Mouse (Mus musculus) lung, postnatal 10 days (tissue): ENCODE measurements at regions not wholly inside any gene's neighbourhood (a gene's known extent, or its start where the extent isn't known, plus 50 kb on each side); places are given as distances from the start of the nearest gene placed in this dataset.
A peak's percentile ranks its signal among the peaks of the same experiment; 100 is the strongest.

ENCODE experiments used
- DNase-seq: peaks from one replicate; pipeline ENCODE4 v3.0.0; 2021

GRCm38 (mm10) chr17:45285621-45286189 is 147.8 kb downstream of the Cdc5l start:
- no peak for DNase-seq

- DNase-seq, result no peak
These were observed 152.0 kb downstream of the Cdc5l start for GRCm38 (mm10) chr17:45281554-45281953.

- no peak for DNase-seq
These were observed 153.7 kb downstream of the Cdc5l start for GRCm38 (mm10) chr17:45279811-45280205.

GRCm38 (mm10) chr17:45279075-45279810 is 154.3 kb downstream of the Cdc5l start:
- no peak for DNase-seq

- no peak for DNase-seq
These were observed 156.0 kb downstream of the Cdc5l start for GRCm38 (mm10) chr17:45277516-45277915.

GRCm38 (mm10) chr17:45276686-45277405 is 156.7 kb downstream of the Cdc5l start:
- no peak for DNase-seq

GRCm38 (mm10) chr17:45274894-45275293 is 158.6 kb downstream of the Cdc5l start:
- DNase-seq, result no peak

DNA sequence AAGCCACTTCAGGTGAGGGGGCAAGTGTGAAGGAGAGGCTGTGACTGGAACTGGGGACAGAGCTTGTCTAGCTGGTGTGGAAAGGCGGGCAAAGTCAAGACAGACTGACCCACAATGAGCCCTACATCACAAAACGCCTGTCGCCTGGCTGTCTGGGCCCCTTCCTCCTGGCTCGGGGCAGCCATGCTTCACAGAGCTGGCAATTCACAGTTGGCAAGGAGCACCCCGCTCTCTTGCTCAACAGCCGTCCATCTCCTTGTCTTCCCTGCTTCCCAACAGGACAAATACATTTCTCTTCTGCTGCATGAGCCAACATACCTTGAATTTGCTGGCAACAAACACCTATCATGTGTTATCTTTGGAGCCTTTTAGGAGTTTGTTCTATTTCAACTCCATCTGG is 166.8 kb downstream of the Cdc5l start:
- DNase-seq, result no peak

DNA sequence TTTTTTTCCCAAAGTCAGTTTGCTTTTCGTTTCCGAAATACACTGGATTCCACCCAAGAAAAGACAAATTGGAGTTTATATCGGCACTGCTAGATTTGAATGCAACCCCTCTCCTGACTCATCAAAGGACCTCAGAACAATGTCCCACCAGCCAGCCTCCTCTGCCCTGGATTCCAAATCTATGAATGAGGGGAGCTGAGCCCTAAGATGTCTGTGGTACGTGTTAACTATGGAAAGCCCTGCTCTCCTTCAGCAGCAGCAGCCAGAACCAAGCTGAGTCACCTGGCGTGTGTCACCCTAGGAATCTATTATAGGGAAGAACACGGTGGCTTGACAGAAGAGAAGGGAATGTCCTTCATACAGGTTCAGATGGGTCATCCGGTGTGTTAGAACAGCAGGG is 167.9 kb downstream of the Cdc5l start:
- DNase-seq, result no peak

DNA sequence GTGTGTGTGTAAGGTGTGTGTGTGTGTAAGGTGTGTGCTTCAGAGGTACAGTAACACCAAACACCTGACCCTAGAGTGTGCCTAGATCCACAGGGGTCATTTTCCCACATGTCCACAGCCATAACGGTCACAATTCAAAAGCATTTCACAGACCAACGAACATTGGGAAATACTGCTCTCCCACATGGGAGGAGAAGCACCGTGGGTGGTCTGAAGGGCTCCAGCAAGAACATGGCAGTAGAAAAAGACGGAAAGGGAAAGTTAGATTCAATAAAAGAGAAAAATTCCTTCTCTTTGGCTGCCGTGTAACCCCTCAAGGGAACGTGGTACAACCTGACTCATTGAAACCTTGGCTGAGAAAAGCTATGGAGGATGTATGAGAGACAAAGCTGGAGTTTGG is 169.1 kb downstream of the Cdc5l start:
- DNase-seq, result no peak

- no peak for DNase-seq
These were observed 173.1 kb downstream of the Cdc5l start for GRCm38 (mm10) chr17:45260421-45260820.

DNA sequence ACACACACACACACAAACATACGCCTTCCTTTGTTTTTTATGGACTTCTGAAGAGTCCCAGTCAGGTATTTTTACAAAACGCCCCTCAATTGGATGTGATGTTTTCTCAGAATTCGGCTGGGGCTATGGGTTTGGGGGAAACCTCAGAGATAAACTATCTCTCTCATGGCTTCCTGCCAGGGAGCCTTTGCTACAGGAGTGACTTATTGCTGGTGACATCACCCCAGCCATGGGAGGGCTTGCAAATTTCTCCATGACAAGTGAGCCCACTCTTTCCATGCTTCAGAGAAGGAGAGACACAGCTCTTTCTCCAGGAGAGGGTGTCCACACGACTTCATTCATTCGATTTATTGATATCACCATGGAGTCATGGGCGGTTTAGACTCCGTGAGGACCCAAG is 175.5 kb downstream of the Cdc5l start:
- DNase-seq, result no peak

DNA sequence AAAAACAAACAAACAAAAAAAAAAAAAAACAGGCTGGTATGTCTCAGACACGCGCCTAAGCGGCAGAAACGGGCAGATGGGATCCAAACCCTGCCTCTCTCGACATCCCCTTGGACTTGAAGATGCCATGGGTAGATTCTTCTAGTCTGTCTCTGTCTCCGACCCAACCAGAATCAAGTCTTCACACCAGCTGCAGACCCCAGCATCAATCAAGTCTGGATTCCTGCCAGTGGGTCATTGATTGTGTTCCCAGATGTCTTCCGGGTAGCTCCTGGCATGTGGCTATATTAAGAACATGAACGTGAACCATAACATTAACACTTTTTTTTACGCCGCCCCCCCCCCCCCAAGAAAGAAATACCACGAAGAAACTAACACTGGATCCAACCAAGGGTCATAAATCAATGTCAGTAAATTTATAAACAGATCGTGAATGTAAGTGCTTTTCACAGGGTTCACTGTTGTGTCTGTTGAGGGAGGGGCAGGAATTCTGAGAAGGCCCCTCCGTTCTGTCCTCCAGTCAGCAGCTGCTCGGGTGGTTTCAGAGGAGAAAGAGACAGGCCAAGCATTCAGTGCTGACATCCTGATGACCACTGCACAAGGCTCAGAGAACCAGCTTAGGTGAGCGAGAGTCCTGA is 180.8 kb downstream of the Cdc5l start:
- DNase-seq, result no peak

DNA sequence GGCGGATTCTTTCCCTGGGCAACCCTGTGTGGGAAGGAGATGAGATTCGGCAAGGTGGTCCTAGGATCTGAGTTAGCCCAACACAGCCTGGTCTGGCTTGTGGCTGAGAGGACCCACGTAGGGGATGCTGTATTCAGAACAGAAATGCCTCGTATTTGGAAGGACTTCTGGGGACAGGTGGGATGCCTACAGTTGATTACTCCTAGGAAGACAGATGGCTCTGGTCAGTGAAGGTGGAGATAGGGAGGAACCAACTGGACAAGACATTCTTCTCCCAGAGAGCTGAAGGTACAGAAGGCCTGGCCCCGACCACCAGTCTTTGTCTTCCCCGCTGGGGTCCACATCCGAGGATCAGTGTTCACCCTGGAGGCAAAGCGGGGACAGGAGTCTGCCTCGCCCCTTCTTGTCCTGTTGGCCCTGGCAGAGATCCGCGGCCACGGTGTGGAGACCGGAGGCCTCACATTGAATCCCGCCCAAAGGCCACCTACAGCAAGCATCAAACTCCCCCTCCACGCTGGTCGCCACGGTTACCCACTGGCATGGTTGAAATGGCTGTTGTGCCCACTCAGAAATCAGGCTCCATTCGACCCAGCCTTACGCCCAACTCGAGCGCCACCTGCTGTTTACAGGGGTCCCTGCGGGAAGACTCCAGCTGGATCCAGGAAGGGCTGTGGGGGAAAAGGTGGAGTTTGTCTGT is 182.4 kb downstream of the Cdc5l start:
- DNase-seq, result peak; percentile 84

- DNase-seq, result no peak
These were observed 183.1 kb downstream of the Cdc5l start for GRCm38 (mm10) chr17:45250450-45250849.

DNA sequence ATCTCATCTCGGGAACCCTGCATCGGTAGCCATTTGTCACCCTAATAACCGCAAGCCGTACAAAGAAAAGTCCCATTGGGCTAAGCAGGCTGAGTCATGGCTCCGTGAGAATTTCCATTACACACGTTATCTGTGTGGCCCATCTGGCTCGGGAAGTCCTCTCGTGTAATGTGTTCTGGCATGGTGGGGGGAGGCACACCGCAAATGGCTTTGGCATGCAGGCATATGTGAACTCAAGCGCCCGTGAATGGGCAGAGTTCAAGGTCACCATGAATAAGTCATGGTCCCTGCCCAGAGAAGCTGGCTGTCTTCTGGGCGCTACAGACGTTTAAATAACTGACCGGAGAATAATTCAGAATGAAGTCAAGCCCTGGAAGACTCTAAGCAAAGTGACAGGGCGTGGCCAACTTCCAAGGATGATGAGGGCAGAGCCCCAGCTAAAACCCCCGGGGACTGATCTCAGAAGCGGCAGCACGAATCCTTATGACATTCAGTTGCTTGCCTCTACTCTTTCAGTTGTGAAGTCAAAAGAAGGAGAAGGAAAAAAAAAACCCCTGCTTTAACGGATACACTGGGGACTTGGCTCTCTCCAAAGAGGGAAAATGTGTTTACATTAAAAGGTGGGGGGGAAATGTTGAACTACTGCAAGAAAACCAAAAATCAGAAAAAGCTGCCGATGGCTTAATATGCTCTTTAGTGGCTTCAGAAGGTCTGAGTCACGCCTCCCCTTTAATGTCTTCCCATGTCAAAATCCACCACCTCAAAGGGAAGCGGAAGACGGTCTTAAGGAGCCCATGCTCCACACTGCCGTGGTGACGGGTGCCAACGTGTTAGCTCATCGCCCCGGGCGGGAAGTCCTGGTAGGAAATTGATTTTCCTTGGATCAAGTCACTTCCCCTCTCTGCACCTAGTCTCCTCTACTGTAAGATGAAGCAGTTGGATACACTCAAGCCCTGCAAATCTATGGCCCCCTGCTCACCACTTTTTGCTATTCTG is 186.1 kb downstream of the Cdc5l start:
- peak; percentile 62 for DNase-seq

GRCm38 (mm10) chr17:45244870-45245269 is 188.7 kb downstream of the Cdc5l start:
- DNase-seq, result peak; percentile 36

- no peak for DNase-seq
These were observed 190.4 kb downstream of the Cdc5l start for GRCm38 (mm10) chr17:45243103-45243502.

- no peak for DNase-seq
These were observed 191.5 kb downstream of the Cdc5l start for GRCm38 (mm10) chr17:45242076-45242475.

- no peak for DNase-seq
These were observed 192.5 kb downstream of the Cdc5l start for GRCm38 (mm10) chr17:45240963-45241543.

DNA sequence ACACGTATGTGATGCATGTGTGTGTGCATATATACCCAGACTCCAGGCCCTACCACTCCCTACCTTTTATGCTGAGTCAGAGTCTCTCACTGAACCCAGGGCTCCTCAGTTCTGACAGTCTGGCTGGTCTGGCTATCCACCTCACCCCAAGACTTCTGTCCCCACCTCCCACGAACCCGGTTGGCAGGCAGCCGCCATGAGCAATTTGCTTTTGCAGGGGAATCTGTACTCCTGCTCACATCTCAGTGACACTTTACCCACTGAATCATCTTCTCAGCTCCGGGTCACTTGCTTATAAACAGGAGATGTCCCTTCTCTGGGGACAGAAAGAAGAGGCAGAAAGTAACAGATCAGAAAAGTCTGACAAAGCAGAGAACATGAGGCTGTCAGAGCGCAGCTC is 193.0 kb downstream of the Cdc5l start:
- DNase-seq, result peak; percentile 48
